Mouse (Mus musculus): ENCODE measurements around the gene Mtrex. TPM values are rescaled to one million over a fixed set of nuclear protein-coding genes. Genes with fewer than 3 reads are reported as not detected.

Mtrex gene
- total and polyA plus RNA-seq, 3 experiments, result 57.4 to 96.5 (median 62.2) TPM

DNA sequence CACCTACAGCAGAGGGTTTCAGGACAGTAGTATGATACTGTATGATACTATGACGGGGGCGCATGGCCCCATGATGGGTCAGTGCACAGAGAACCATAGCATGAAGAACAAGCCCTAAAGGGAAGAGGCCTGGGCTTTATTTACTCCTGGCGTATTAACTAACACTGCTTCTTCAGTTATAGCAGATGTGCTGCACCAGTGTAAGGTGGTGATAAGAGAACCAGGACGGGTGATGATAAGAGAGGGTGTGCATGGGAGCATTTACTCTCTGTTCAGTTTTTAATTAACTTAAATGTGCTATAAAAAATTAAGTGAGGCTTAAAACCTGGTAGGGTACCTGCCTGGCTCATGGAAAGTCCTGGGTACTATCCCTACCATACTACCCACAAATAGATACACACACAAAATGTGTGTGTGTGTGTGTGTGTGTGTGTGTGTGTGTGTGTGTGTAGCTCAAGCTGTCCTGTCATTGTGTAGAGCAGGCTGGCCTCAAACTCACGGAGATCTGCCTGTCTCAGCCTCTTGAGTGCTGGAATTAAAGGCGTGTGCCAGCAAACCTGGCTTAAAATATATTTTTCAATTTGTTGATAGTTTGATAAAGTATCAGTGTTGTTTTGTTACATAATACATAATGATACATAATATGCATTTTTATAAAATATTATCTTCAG, 88.5 kb downstream of the Mtrex start:
- Histone ChIP-seq H3K79me2 (ENCODE audit: control insufficient read depth, insufficient read depth, low read length, poor library complexity) (no peaks in the 10 kb centered on the region), H3K9ac (ENCODE audit: control insufficient read depth, low read depth, low read length, poor library complexity, severe bottlenecking) (no peak overlapping the region), H3K4me3 (ENCODE audit: control insufficient read depth in 1 of 2, insufficient read depth in 1 of 2, low read depth in 2 of 2, low read length in 2 of 2) (peak overlapping the region in 1 of 2 experiments; percentile 40; a peak in 1 of 4 replicates), H3K9me3 (replicated peaks; ENCODE audit: insufficient read depth, low read length) (no peaks in the 10 kb centered on the region), H3K27me3 (ENCODE audit: control insufficient read depth in 1 of 2, insufficient read depth in 2 of 2, low read length in 2 of 2) (no peaks in the 10 kb centered on the region), H3K4me1 (ENCODE audit: control insufficient read depth in 1 of 2, insufficient read depth in 2 of 2, low read length in 2 of 2) (peaks cover 21 to 26% of the 10 kb centered on the region in 2 experiments), H3K27ac (ENCODE audit: control insufficient read depth, low read depth, low read length) (peak overlapping the region; percentile 80), H3K36me3 (ENCODE audit: control insufficient read depth in 1 of 2, insufficient read depth in 2 of 2, low read length in 2 of 2) (peaks cover 0 to 28% of the 10 kb centered on the region in 2 experiments; a peak in 2 of 4 replicates)
- peak; percentile 84 for DNase-seq (ENCODE audit: low read depth, low spot score)
- TF ChIP-seq JUND (IDR thresholded peaks at IDR 0.05; ENCODE audit: low read depth, low read length), result no peak
- no peak for TF ChIP-seq POLR2A (IDR thresholded peaks at IDR 0.05; ENCODE audit: control insufficient read depth in 1 of 2, insufficient read depth in 1 of 2, low read depth in 1 of 2, low read length in 2 of 2, poor library complexity in 1 of 2)
- no peak for TF ChIP-seq MAZ (IDR thresholded peaks at IDR 0.05; ENCODE audit: low read depth, low read length)
- peak; percentile 92 for TF ChIP-seq ETS1 (IDR thresholded peaks at IDR 0.05; ENCODE audit: low read depth, low read length)
- TF ChIP-seq SMC3 (IDR thresholded peaks at IDR 0.05; ENCODE audit: low read depth, low read length), result no peak
- no peak for TF ChIP-seq USF2 (IDR thresholded peaks at IDR 0.05; ENCODE audit: borderline replicate concordance in 1 of 2, insufficient read depth in 1 of 2, low read depth in 1 of 2, low read length in 2 of 2)
- TF ChIP-seq SIN3A (IDR thresholded peaks at IDR 0.05; ENCODE audit: low read length), result no peak; the same call in 1 of the 2 replicates
- peak; percentile 93 for TF ChIP-seq MYB (IDR thresholded peaks at IDR 0.05; ENCODE audit: low read depth, low read length)
- TF ChIP-seq NELFE (IDR thresholded peaks at IDR 0.05; ENCODE audit: low read depth, low read length), result no peak
- TF ChIP-seq MAFK (IDR thresholded peaks at IDR 0.05; ENCODE audit: borderline replicate concordance, low read depth, low read length), result no peak
- no peak for TF ChIP-seq ZC3H11A (IDR thresholded peaks at IDR 0.05; ENCODE audit: low read depth, low read length)
- no peak for TF ChIP-seq CTCF (IDR thresholded peaks at IDR 0.05 in 2 of 3, conservative IDR thresholded peaks at IDR 0.05 in 1 of 3; ENCODE audit: control insufficient read depth in 1 of 3, insufficient read depth in 1 of 3, low read depth in 2 of 3, low read length in 3 of 3, poor library complexity in 1 of 3, severe bottlenecking in 1 of 3)
- no peak for TF ChIP-seq MYC (IDR thresholded peaks at IDR 0.05; ENCODE audit: low read depth, low read length)
- TF ChIP-seq GATA1 (IDR thresholded peaks at IDR 0.05; ENCODE audit: low read depth, low read length), result peak; percentile 97
- TF ChIP-seq USF1 (IDR thresholded peaks at IDR 0.05; ENCODE audit: low read depth, low read length), result no peak
- peak; percentile 98 for TF ChIP-seq TCF12 (IDR thresholded peaks at IDR 0.05; ENCODE audit: low read depth, low read length)
- TF ChIP-seq GABPA (IDR thresholded peaks at IDR 0.05; ENCODE audit: low read depth, low read length), result no peak
- peak; percentile 28; the same call in 1 of the 2 replicates for TF ChIP-seq ZNF384 (IDR thresholded peaks at IDR 0.05; ENCODE audit: low read depth, low read length)
- no peak for TF ChIP-seq MEF2A (IDR thresholded peaks at IDR 0.05; ENCODE audit: extremely low read depth, insufficient replicate concordance, low read depth, low read length, poor library complexity, severe bottlenecking)
- TF ChIP-seq ZKSCAN1 (IDR thresholded peaks at IDR 0.05; ENCODE audit: low read depth, low read length), result no peak
- TF ChIP-seq ZMIZ1 (IDR thresholded peaks at IDR 0.05; ENCODE audit: low read depth, low read length), result no peak
- no peak; the same call in 1 of the 2 replicates for TF ChIP-seq CHD2 (IDR thresholded peaks at IDR 0.05; ENCODE audit: low read length)
- no peak for TF ChIP-seq HCFC1 (IDR thresholded peaks at IDR 0.05; ENCODE audit: low read depth, low read length)
- no peak for TF ChIP-seq E2F4 (IDR thresholded peaks at IDR 0.05; ENCODE audit: borderline replicate concordance, low read depth, low read length)
- no peak for TF ChIP-seq NRF1 (IDR thresholded peaks at IDR 0.05; ENCODE audit: insufficient read depth, low read depth, low read length, poor library complexity, severe bottlenecking)
- TF ChIP-seq POLR2AphosphoS5 (IDR thresholded peaks at IDR 0.05; ENCODE audit: borderline replicate concordance, low read depth, low read length), result no peak
- TF ChIP-seq CHD1 (IDR thresholded peaks at IDR 0.05; ENCODE audit: low read depth, low read length), result no peak
- peak; percentile 67 for TF ChIP-seq RCOR1 (IDR thresholded peaks at IDR 0.05; ENCODE audit: low read depth, low read length)
- TF ChIP-seq BHLHE40 (IDR thresholded peaks at IDR 0.05; ENCODE audit: borderline replicate concordance, low read depth, low read length), result no peak
- TF ChIP-seq POLR2AphosphoS2 (IDR thresholded peaks at IDR 0.05; ENCODE audit: low read length), result no peak
- peak; percentile 94 to 97 for TF ChIP-seq EP300 (IDR thresholded peaks at IDR 0.05; ENCODE audit: low read depth in 1 of 2, low read length in 2 of 2)
- 0 out of 2 replicates have a peak, but pooled peaks have one; percentile 10 for TF ChIP-seq MXI1 (IDR thresholded peaks at IDR 0.05; ENCODE audit: low read depth, low read length)
- TF ChIP-seq MAX (IDR thresholded peaks at IDR 0.05; ENCODE audit: low read length), result no peak
- no peak for TF ChIP-seq ELF1 (IDR thresholded peaks at IDR 0.05; ENCODE audit: low read depth, low read length)
- 0 out of 2 replicates have a peak, but pooled peaks have one; percentile 30 for TF ChIP-seq TBP (IDR thresholded peaks at IDR 0.05; ENCODE audit: low read depth, low read length)
- TF ChIP-seq KAT2A (conservative IDR thresholded peaks at IDR 0.05; ENCODE audit: low read depth, low read length), result no peak
- TF ChIP-seq RAD21 (IDR thresholded peaks at IDR 0.05; ENCODE audit: low read depth, low read length), result no peak

Data from MEL (cell line).